Mouse (Mus musculus): Measurements from ENCODE around the gene Resp18. TPM values are rescaled to one million over a fixed set of nuclear protein-coding genes. Genes with fewer than 3 reads are reported as not detected.

Gene Resp18
- polyA plus RNA-seq, 1 experiment from 2014 or later = not detected

DNA sequence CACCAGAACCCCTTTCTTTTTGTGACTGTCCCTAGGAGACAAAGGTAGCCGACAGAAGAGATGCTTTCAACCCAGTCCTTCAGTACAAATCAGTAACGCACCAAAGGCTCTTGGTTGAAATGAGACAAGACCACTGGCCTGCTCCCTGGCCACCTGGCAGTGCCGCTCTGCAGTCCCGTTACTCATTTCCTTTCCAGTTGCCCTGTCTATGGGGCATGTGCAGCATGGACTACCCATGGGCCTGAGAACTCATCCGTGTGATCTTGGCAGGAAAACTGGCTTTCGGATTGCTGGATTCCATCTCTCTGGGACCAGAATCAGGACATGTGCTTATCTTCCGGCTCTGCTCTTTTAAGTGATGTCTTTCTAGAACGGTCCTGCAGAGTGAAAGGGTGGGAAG lies 13.1 kb upstream of the Resp18 start:
- Histone ChIP-seq H3K36me3 (ENCODE audit: inconsistent target) (no peaks in the 10 kb centered on the region), H3K79me2 (ENCODE audit: inconsistent target) (no peaks in the 10 kb centered on the region), H3K27ac (no peak overlapping the region), H3K4me3 (ENCODE audit: inconsistent target) (no peak overlapping the region)
- WGBS (ENCODE audit: missing documents) = 84% methylated on average over 8 of the region's 8 CpGs

DNA sequence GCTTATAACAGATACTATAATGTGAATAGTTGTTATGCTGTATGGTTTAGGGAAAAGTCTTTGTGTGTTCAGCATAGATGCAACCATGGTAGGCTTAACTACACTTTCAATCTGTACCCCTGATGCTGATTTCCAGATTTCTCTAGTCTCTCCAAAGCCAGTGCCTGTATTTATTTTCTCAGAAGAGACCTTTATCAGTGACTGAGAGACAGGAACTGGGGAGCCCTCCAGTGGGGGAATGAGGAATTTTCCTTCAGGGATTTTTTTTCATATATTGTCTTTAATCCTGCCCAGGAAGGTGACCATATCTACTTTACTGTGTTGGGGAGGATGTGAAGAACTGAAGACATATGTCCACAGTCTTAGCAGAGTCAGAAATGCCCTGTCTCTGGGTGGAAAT lies 12.4 kb upstream of the Resp18 start:
- H3K36me3 ChIP-seq (ENCODE audit: inconsistent target) = no peaks in the 10 kb centered on the region
- no peak overlapping the region for H3K4me3 ChIP-seq (ENCODE audit: inconsistent target)
- no peaks in the 10 kb centered on the region for H3K79me2 ChIP-seq (ENCODE audit: inconsistent target)
- H3K27ac ChIP-seq = no peak overlapping the region

DNA sequence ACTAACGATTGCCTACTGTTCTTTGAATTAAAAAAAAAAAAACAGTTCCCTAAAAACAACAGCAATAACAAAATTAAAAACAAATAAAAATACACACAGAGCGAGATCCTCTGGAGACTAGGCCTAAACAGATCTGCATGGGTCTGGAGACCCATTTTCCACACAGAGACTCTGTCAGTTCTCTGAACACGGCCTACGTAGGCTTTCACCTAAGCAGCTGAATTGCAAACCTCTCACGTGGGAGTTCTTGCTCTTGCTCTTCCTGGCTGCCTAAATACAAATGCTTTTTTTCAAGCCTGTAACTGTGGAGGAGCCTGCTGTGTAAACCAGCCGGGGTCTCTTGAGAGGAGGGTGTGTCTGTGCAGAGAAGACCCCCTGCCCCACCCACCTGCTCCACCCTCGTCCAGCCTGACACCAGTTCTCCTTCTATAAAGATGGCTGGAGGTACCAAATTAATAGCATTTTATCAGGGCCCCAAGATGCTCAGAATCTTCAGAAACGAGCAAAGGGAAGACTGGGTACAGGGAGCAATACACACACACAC lies 11.7 kb upstream of the Resp18 start:
- Histone ChIP-seq H3K79me2 (ENCODE audit: inconsistent target) (no peaks in the 10 kb centered on the region), H3K4me3 (ENCODE audit: inconsistent target) (no peak overlapping the region), H3K27ac (no peak overlapping the region), H3K36me3 (ENCODE audit: inconsistent target) (no peaks in the 10 kb centered on the region)
- 82% methylated on average over 8 of the region's 8 CpGs for WGBS (ENCODE audit: missing documents)

DNA sequence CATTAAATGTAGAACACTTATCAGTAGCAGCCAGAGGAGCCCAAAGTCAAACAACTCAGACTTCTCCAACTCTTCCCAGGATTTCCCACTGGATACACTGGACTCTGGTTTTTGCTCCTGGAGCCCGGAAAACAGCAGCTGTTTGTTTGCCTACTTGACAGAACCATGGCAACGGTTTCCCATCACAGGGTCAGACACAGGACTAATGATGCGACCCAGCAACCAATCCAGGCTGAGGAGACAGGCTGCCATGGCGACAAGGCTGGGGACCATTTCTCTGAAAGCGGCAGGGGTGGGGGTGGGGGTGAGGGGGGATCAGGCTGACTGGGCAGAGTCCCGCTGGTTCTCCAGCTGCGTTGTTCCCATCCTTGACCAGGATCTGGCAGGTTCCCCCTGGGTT lies 11.2 kb upstream of the Resp18 start:
- Histone ChIP-seq H3K36me3 (ENCODE audit: inconsistent target) (no peaks in the 10 kb centered on the region), H3K27ac (no peak overlapping the region), H3K79me2 (ENCODE audit: inconsistent target) (no peaks in the 10 kb centered on the region), H3K4me3 (ENCODE audit: inconsistent target) (no peak overlapping the region)
- 55% methylated on average over 7 of the region's 7 CpGs for WGBS (ENCODE audit: missing documents)

DNA sequence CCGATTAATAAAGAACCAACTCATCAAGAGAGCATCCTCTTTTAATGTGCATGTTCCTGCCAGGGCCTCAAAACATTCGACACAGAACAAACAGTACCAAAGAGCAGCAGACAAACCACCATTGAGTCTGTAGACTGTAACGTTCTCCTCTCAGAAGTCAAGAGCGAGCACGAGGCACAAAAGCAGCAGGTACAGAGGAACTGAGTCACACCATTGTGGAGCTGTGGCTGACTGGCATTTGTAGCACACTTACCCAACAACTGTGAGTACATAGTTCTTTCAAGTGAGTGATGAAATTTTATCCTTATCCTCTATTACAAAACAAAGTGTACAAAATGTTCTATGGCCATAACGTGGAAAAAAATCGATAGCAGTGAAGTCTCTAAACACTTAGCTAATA lies 6.7 kb upstream of the Resp18 start:
- H3K36me3 ChIP-seq (ENCODE audit: inconsistent target) = no peaks in the 10 kb centered on the region
- H3K79me2 ChIP-seq (ENCODE audit: inconsistent target) = no peaks in the 10 kb centered on the region
- WGBS (ENCODE audit: missing documents) = 90% methylated on average over 7 of the region's 7 CpGs
- H3K4me3 ChIP-seq (ENCODE audit: inconsistent target) = no peak overlapping the region
- no peak overlapping the region for H3K27ac ChIP-seq

DNA sequence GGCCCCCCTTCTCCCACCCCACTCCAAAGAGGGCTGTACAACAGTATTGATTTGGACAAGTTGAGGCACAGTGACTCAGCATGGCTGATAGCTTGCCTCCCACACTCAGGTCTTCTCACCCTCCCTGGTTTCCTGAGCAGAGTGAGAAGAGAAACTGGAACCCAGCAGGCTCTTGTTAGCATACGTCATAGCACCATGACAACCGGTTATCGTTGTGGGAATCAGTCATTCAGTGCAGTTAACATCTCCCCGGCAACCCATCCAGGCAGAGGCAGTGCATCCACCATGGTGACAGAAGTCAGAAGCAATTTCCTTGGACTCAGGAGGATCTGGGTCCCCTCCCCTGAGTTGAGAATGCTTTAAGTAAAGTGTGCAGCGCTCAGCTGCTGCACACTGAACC lies 4.8 kb upstream of the Resp18 start:
- 82% methylated on average over 5 of the region's 5 CpGs for WGBS (ENCODE audit: missing documents)
- Histone ChIP-seq H3K79me2 (ENCODE audit: inconsistent target) (no peaks in the 10 kb centered on the region), H3K36me3 (ENCODE audit: inconsistent target) (no peaks in the 10 kb centered on the region), H3K27ac (no peak overlapping the region), H3K4me3 (ENCODE audit: inconsistent target) (no peak overlapping the region)

DNA sequence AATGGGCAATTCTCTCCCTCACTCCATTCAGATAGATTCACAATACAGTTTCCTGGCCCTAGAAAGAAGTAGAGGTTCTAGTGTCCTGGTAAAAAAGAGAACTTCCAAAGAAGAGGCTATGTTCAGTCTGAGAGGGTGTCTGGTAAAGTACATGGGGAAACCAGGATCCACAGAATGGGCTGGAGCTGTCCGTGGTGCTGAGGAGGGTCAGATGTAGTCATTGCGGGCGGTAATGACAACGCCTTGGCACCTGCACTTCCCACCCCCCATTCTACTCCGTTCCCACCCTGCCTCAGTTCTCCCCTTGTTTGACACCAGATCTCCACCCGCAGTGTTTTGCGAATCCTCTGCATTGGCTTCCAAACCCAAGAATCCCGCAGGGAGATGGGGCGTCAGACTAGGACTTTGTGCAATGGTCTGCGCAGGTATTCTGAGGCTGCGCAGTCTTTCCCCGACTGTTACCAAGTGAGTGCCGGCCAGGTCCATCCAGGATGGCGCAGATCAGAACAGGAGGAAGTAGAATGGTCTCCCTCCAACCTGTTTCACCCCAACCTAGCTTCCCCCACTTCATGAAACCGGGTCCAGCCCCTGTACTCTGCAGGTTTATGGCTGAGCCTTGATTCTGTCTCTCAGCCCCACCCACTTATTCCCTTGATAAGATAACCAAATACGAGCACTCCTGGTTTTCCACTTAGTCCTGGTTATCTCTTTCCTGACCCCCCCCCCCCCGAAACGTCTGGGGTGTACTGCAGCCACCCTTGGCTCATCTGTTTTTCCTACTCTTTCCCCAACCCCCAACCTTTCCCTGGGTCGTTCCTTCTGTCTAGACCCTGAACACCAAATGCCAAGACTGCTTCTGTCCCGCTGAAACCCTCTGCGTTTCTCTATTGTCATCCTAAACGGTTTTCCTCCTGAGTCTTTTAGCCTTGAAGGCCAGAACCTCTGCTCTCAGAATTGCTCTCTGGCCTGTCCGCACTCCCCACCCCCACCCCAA lies 723 bp downstream of the Resp18 start:
- no peak overlapping the region for H3K4me3 ChIP-seq (ENCODE audit: inconsistent target)
- H3K27ac ChIP-seq = no peak overlapping the region
- no peaks in the 10 kb centered on the region for H3K79me2 ChIP-seq (ENCODE audit: inconsistent target)
- H3K36me3 ChIP-seq (ENCODE audit: inconsistent target) = no peaks in the 10 kb centered on the region
- 12% methylated on average over 23 of the region's 23 CpGs for WGBS (ENCODE audit: missing documents)

DNA sequence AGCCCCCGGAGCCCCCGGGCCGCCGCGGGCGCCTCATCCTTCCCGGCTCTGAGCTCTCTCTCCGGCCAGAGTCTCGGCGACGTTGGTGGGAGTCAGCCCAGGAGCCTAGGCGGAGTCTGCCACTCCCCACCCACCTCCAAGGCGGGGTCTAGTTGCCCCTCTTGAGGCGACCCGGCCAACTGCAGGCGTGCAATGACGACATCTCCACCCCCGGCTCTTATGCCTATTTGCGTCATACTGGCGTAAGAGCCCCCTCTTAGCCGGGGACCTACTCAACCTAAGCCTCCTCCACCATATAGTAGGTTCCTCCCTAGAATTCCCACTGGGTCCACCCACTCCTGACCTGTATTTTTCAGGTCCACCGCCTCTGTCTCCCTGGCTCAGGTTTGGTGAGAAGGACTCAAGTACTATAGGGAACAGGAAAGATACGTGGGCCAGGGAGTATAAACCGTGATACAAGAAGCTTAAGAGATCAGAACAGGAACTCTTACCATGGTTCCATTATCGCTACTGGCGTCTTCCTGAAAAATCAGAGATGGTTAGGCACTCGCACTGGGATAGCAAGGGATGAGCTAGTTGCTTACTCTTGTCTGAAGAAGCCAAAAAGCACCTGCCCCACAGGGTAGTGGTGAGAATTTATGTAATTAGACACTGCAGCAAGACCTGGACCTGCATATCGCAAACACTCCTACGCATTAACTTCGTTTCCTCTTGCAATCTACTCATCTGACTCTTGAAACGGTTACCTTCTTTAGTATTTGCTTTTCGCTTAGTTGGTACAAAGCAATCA lies 13.9 kb downstream of the Resp18 start, which contains the start of gene Ptprn:
Gene Ptprn (minus strand): TSS at position 412 of the 790 bp plus-strand sequence.
- 22% methylated on average over 22 of the region's 32 CpGs for WGBS (ENCODE audit: missing documents)
- no peaks in the 10 kb centered on the region for H3K36me3 ChIP-seq (ENCODE audit: inconsistent target)

DNA sequence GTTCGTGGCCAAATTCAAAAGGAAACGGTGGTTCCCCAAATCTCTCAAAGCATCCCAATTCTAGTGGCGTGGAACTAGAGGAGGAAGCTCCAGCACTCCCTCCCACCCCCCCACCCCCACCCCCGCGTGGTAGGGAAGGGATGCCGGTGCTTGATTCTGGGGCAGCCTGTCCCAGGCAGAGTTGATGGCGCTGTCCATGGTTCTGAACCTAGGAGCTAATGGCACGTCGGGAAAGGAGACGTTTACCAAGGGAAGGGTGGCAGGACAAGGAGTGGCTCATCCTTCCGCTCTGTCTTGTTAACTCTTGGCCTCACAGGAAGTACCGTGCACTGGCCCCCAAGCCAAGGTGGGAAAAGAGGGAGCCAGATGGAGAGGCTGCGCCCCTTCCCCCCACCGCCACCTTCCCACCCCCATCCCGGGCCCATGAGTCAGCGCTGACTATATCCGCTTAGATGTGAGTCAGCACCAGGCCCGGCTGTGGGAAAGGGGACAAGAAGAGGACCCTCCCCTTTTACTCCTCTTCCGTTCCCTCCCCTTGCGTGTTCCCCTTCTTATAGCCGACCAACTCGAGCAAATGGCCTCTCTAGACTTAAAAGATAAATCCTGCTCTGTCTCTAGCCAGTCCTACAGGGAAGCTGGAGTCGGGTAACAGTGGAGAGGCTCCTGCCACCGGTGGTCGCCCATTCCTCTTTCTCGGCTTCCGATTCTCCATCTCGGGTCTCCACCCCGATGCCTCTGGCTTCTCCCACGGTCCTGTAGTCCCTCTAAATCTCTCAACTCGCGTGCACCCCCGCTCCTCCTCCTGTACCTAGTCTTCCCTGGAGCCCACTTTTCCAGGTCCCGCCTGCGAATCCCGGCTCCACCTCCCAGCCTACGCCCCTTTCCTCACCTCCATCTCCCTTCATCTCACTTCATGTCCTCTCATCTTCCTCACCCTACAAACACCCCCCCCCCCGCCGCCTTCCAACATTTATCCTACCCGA lies 15.0 kb downstream of the Resp18 start:
- Histone ChIP-seq H3K36me3 (ENCODE audit: inconsistent target) (no peaks in the 10 kb centered on the region), H3K27ac (no peak overlapping the region), H3K79me2 (ENCODE audit: inconsistent target) (no peaks in the 10 kb centered on the region), H3K4me3 (ENCODE audit: inconsistent target) (no peak overlapping the region)
- 3% methylated on average over 39 of the region's 40 CpGs for WGBS (ENCODE audit: missing documents)

More for the DNA sequence above, 13.9 kb downstream of the Resp18 start, which contains the start of gene Ptprn:
- Histone ChIP-seq H3K27ac (no peak within 1 kb of the TSS), H3K4me3 (ENCODE audit: inconsistent target) (no peak within 1 kb of the TSS), H3K79me2 (ENCODE audit: inconsistent target) (no peaks in the 10 kb centered on the region)

DNA sequence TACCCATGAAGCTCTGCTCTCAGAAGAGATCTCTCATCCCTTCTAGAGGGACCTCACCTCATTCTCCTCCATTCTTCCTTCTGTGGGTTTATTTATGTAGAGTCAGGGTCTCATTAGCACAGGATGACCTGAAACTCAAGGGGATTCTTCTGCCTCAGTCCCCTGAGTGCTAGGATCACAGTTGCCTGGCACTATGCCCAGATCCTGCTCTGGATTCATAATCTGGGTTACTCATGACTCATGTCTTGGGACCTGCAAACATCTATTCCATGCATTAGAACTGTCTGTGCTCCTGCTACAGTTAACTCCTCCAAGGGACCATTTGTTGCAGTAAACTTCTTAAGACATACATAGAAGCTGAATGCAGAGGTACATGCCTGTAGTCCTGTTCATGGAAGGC lies 16.9 kb downstream of the Resp18 start:
- Histone ChIP-seq H3K79me2 (ENCODE audit: inconsistent target) (no peaks in the 10 kb centered on the region), H3K36me3 (ENCODE audit: inconsistent target) (no peaks in the 10 kb centered on the region), H3K4me3 (ENCODE audit: inconsistent target) (no peak overlapping the region), H3K27ac (no peak overlapping the region)

DNA sequence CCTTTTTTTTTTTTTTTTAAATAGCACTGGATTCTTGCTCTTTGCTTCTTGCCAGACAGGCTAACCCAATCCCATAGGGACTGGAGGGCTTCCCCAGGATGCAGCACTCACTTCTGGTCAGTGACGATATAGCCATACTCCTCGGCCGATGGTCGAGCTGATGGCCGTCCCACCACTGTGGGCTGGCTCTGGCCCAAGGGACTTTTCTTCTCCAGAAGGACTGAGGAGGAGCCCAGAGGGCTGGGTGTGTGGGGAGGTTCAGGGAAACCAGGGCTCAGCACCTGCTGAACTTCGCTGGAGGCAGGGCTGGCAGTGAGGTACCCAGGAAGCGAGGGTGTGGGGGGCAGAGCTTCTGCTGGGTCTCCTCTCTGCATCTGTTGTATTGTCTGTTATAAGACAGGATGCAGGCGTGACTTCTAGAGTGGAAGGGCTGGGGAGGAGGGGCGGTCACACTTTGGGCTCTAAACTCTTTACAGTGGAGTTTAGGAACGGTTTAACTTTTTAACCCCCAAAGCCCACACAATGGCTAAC lies 22.6 kb downstream of the Resp18 start:
- 44% methylated on average over 10 of the region's 10 CpGs for WGBS (ENCODE audit: missing documents)

DNA sequence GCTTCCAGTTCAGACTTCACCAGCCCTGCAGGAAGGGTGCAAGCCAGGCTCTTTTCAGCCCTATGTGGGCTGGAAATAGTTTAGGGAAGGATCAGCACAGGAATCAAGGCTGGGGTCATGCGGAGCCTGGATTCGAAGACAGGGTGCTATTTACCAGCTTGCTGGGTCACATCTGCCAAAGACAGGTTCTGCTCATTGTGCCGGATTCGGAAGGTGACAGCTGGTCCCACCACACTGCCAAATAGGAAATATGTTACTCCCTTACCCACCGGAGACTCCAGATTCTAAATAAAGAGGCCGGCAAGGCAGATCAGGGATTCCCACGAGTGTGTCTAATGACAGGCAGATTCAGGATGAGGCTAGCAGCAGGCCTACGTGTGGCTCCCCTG lies 23.6 kb downstream of the Resp18 start:
- no peak overlapping the region for H3K27ac ChIP-seq
- H3K4me3 ChIP-seq (ENCODE audit: inconsistent target) = no peak overlapping the region
- H3K79me2 ChIP-seq (ENCODE audit: inconsistent target) = no peaks in the 10 kb centered on the region
- no peaks in the 10 kb centered on the region for H3K36me3 ChIP-seq (ENCODE audit: inconsistent target)
- WGBS (ENCODE audit: missing documents) = 87% methylated on average over 8 of the region's 8 CpGs

More for the DNA sequence above, 22.6 kb downstream of the Resp18 start:
- Histone ChIP-seq H3K27ac (no peak overlapping the region), H3K36me3 (ENCODE audit: inconsistent target) (no peaks in the 10 kb centered on the region), H3K4me3 (ENCODE audit: inconsistent target) (no peak overlapping the region), H3K79me2 (ENCODE audit: inconsistent target) (no peaks in the 10 kb centered on the region)

DNA sequence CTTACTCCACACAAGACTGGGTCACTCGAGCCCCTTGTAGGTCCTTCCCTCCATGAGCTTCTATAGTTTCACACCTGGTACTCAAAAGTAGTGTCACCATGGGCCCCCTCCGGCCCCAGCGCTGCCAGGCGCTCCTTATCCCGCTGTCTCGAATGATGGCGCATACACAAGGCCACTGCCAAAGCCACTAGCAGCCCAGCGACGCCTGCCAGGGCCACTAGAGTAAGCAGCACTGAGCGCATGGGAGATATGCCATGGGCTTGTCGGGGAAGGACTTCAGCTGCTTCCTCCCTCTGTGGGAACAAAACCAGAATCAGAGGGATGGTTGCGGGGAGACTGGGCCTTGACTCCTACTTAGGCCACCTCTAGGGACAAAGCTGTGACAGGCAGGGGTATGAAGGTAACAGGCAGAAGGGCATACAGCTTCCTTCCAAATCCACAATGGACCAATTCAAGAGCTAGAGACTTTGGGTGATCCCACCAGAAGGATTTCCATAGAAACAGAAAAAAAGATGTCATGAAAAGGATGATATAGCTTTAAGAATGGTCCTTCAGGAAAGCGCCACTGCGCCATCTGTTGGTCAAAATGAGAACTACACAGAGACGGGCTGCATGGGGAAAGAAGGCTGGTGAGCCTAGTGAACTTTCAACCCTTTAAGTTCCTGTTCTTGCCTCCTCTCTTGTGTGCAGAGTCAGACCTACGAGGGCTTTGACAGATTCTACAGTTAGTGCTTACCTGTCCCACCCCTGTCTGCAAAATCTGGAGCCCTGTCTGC lies 24.2 kb downstream of the Resp18 start:
- no peaks in the 10 kb centered on the region for H3K36me3 ChIP-seq (ENCODE audit: inconsistent target)
- WGBS (ENCODE audit: missing documents) = 62% methylated on average over 16 of the region's 16 CpGs
- no peaks in the 10 kb centered on the region for H3K79me2 ChIP-seq (ENCODE audit: inconsistent target)
- no peak overlapping the region for H3K4me3 ChIP-seq (ENCODE audit: inconsistent target)
- H3K27ac ChIP-seq = no peak overlapping the region
